Mouse (Mus musculus): Measurements from ENCODE around the gene 5430402E10Rik. TPM values are rescaled to one million over a fixed set of nuclear protein-coding genes. Genes with fewer than 3 reads are reported as not detected.

Gene 5430402E10Rik
- polyA plus RNA-seq (2017; shearing (Covaris generic)), result not detected

DNA sequence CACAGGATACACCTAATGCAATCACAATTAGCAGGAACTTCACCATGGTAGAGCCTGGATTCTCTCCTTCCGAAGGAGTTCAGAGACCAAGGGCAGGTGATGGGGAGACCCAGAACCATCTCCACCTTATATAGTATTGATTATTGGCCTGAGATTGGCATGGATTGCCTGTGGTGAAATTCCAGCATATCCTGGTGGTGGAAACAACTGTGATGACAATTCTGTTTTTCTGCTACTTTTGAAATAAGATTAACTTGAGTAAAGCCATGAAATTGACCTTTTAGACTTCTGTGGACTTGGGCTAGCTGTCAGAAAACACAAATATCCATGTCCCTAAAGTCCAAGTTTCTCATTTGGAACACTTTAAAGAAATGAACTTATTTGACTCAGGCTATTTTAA lies at the start of gene 5430402E10Rik:
TSS of gene 5430402E10Rik (minus strand) at position 101 of the 400 bp plus-strand sequence.

Other genes starting within 250 kb of the 5430402E10Rik start
- gene Prkx, start 128.8 kb downstream of the 5430402E10Rik start, polyA plus RNA-seq (2017; shearing (Covaris generic)), result 44.7 TPM
- not detected for gene Pbsn, start 71.4 kb downstream of the 5430402E10Rik start, polyA plus RNA-seq (2017; shearing (Covaris generic))
- gene Gm14744, start 60.3 kb downstream of the 5430402E10Rik start, polyA plus RNA-seq (2017; shearing (Covaris generic)), result not detected
- not detected for gene Obp1a, start 166.3 kb upstream of the 5430402E10Rik start, polyA plus RNA-seq (2017; shearing (Covaris generic))
- gene Gm5938, start 200.4 kb upstream of the 5430402E10Rik start, polyA plus RNA-seq (2017; shearing (Covaris generic)), result not detected